Mouse (Mus musculus): Measurements from ENCODE around the gene Klhl31.

- TF ChIP-seq CTCF (IDR thresholded peaks at IDR 0.05; ENCODE audit: low read depth, low read length) (no peak), TAL1 (conservative IDR thresholded peaks at IDR 0.05; ENCODE audit: low read depth, low read length) (no peak), POLR2AphosphoS5 (IDR thresholded peaks at IDR 0.05; ENCODE audit: insufficient replicate concordance, low read depth, low read length) (no peak), GATA1 (IDR thresholded peaks at IDR 0.05; ENCODE audit: borderline replicate concordance, low read length) (no peak), GATA2 (IDR thresholded peaks at IDR 0.05; ENCODE audit: borderline replicate concordance, low read depth, low read length) (no peak)
Observed at GRCm38 (mm10) chr9:77636003-77636402, 297 bp upstream of the Klhl31 start.

Data from G1E (cell line).